Mouse (Mus musculus): ENCODE data around the gene Rap1gap.

DNA sequence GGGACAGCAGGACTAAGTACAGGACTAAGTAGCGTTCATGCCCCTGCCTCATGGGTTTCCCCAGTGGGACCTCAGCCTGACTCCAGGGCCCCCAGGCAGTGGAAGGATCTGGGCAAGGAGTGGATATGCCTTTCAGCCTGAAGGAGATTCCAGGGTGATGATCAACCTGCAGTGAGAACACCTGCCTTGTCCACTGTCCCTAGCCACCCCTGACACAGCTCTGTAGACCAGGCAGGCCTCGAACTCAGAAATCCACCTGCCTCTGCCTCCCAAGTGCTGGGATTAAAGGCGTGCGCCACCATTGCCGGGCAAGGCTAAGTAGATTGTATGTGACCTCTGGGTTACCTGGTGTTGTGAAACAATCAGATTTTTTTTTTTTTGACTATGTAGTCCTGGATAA lies 1.3 kb downstream of the Rap1gap start:
- TF ChIP-seq CTCF (IDR thresholded peaks at IDR 0.05; ENCODE audit: borderline replicate concordance, extremely low read depth, insufficient read depth, insufficient read length) (no peak), POLR2A (IDR thresholded peaks at IDR 0.05; ENCODE audit: borderline replicate concordance, extremely low read depth, insufficient read depth, insufficient read length, poor library complexity, severe bottlenecking) (no peak)
